Mouse (Mus musculus): ENCODE measurements at regions not wholly inside any gene's neighbourhood (a gene's known extent, or its start where the extent isn't known, plus 50 kb on each side); places are given as distances from the start of the nearest gene placed in this dataset.

GRCm38 (mm10) chr15:71275876-71276565 is 2558.3 kb upstream of the Gm6569 start:
- no peak for TF ChIP-seq USF1 (IDR thresholded peaks at IDR 0.05; ENCODE audit: low read depth)
- no peak for TF ChIP-seq POLR2A (IDR thresholded peaks at IDR 0.05; ENCODE audit: insufficient read length, low read depth)
- no peak for TF ChIP-seq POLR2AphosphoS2 (IDR thresholded peaks at IDR 0.05; ENCODE audit: insufficient read length, low read depth)
- no peak for TF ChIP-seq E2F4 (IDR thresholded peaks at IDR 0.05; ENCODE audit: insufficient read depth)
- no peak for TF ChIP-seq SRF (IDR thresholded peaks at IDR 0.05; ENCODE audit: control insufficient read depth, insufficient read length, low read depth)
